Mouse (Mus musculus) thymus, postnatal 4 days (tissue): ENCODE results near the gene Folh1.
"Not testable (repeated sequence)": the region's sequence is repeated elsewhere in the genome, so short reads cannot be mapped to it uniquely, and the experiment has no call there.

Experiments
- DNase-seq: peaks from one replicate; pipeline ENCODE4 v3.0.0; 2021

Folh1 gene

DNA sequence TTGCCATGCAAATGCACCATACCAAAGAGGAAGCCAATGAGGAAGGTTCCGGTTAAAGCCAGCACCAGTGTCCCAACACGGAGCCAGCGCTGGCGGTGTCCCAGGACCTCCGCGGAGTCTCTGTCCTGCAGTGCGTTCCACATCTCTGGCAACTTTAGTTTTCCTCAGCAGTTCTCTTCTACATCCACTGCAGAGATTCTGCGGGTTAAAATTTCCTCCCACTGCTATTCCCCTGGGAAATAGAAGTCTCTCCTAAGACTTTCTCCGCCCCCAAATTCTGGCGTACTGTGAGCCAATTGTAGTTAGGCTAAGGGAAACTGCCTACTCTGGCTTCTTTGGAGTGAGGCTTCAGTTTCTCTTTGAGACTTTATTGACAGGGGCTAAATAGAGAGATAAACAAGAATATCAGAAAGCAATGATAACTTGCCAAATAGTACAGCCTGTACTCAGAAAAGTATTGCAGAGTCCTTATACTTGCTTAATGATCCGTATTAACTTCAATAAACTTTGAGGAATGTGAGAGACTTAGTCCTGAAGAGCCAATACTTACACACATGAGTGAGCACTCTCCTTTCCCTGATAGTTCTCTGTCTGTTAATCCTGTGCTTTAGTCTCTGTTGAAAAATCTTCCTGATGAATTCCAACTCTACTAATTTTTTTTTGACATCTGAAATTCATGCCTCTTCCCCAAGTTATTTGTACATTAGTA, at the start of gene Folh1:
Folh1 (minus strand) TSS at position 327 of the 709 bp plus-strand sequence.
- no peak for DNase-seq

DNA sequence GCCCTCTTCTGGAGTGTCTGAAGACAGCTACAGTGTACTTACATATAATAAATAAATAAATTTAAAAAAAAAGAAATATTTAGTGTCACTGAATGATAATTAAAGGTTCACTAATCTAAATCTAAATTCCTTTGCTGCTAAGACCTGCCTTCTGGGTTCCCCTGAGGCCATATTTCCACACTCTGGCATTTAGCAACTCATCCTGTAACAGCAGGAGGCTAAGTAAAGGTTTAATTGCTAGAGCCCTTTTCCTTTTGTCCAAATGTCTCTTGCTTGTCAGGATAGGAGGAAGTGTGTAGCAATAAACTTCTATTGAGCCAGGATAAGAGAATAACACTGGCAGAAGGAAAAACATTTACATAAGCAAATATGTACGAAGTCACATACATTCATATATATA, 40.7 kb upstream of the Folh1 start:
- DNase-seq: no peak

DNA sequence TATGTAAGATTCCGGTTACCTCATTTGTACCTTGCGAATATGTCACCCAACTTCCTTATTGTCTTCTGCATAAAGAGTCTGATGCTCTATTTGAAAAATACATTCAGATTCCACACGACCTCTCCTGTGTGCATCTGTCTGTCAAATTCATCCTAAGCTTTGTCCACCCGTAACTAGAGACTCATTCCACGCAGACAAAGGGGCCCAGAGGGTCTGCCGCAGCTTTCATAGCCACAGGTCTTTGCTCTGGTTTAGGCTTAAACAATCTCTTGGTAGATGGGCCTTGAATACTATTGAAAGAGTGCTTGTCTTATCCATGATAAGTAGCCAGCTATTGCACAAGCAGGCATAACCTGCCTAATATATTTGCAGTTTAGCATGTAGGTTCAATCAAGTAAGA, 40.0 kb upstream of the Folh1 start:
- DNase-seq: not testable (repeated sequence)

DNA sequence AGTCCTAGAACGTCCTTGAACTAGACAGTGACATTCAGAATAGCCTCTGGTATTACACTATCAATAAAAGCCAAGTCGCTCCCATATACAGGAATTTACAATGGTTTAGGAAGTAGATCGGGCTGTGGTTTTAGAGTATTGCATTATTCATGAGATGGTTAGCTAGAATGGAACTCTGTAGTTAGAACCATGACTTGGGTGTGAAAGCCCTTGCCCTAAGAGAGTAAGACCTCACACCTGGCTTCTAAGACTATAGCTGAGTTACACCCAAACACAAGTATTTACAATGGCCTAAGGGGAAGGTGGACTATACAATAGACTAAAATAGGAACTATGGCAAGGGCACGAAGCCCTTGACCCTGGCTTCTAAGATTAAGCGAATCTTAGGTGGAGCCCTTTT, 39.5 kb upstream of the Folh1 start:
- DNase-seq: not testable (repeated sequence)

DNA sequence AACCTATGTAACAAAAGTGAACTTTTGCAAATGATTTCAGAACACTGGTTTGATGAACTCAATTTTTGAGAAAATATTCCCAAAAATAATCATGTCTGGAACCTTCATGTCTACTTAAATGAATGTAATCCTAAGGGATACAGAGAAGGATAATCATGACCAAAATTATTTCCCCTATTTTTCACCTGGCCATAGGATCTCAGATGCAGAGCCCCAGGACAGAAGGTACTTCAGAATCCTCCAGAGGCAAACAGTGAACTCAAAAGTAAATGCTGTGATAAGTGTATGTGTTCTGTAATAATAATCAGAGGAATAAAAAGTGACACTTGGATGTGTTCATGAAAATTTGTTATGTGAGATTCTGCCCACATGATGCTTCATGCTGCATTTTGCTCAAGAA, 19.0 kb upstream of the Folh1 start, which contains the start of gene Vmn2r77:
Vmn2r77 (plus strand) TSS at position 301 of the 400 bp plus-strand sequence.
- DNase-seq: no peak

DNA sequence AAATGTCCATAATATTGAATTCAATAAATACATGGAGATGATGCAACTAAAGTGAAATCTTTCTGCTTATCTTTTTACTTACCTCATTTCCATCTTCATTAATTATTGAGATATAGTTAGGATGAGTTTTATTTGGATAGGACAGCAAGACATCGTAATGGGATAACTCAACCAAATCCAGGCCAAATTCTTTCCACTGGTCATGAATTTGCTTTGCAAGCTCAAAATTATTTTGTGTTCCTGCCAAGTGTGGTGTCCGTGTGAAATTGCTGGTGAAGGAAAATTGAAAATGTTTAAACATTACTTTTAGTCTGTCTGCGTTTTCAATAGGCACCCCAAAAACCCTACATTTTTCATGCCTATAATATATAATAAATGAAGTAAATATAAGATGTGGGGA, 4.1 kb downstream of the Folh1 start:
- DNase-seq: no peak

DNA sequence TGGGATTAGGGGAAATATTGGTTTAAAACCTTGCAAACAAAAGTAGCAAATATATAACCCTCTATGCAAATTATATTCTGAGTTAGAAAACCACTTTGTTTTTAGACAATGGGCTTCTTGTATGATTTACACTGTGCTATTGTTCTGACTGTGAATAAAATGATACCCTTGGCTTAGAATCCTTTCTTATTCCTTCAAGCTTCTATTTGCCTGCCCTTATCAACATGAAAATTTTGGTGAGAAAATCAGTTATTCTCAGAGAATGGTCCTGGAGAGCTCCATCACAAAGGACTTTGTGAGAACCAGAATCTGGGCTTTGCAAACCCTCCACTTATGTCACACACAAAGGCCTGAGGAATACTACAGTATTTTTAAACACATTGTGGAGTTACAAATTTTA, 11.1 kb downstream of the Folh1 start:
- no peak for DNase-seq

DNA sequence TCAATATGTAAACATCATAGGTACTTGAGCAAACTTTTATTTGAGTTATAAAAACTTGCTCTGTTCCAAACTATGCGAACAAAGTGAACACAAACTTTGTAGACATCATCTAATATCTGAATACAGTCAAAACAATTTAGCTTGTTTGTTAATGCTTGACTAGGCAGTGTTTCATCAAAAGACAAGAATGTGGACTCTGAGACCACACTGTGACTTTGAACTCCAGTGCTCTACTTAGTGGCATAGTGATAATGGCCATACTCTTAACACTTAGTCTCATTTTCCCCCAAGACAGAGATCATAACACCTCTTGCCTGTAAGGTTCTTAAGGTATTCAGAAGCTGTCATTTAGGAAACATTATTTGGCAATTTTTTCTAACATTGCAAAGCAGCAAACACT, 15.0 kb downstream of the Folh1 start:
- DNase-seq: no peak

DNA sequence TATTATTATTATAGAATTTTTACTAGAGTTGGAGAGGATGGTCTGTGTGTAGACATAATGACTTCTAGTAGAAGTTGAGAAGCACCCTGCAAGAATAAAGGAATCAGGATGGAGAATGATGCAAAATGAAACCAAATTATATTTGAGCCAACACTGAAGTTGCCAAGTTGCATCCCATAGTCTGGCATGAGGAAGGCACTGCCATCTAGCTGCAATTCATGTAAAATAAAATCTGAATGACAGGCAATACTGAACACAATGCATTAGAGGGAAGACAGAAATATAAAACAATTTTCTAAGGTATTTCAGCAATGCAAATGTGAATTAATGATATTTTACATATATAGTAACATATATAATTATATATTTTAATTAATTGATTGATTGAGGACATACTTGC, 50.7 kb downstream of the Folh1 start:
- DNase-seq: no peak

DNA sequence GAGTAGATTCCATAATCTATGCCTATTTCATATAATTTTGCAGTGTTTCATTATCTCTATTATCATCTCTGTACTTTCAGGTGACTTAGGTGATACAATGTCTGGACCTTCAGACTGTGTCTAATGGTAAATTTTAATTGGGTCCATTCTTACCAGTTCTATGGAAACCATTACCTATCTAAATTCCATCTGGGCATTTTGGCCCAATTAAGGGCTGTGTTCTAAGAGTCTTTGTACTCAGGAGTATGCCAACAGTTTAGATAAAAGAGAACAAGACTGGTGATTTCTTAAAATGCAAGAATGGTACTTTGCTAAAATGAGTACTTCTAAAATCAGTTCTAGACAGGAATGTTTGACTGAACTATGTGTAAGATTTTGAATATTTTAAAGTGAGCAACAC, 87.7 kb downstream of the Folh1 start, which contains the start of gene Olfr292:
Olfr292 (plus strand) TSS at position 301 of the 400 bp plus-strand sequence.
- DNase-seq: no peak
